Mouse (Mus musculus): ENCODE data around the gene Osbpl2. TPM values are rescaled to one million over a fixed set of nuclear protein-coding genes. Genes with fewer than 3 reads are reported as not detected.

The Osbpl2 gene
- 35.8 and 41.6 TPM in 2 replicates for polyA plus RNA-seq (2015; fragmentation: Nextera tagmentation; extraction: Ambion mirVana)

DNA sequence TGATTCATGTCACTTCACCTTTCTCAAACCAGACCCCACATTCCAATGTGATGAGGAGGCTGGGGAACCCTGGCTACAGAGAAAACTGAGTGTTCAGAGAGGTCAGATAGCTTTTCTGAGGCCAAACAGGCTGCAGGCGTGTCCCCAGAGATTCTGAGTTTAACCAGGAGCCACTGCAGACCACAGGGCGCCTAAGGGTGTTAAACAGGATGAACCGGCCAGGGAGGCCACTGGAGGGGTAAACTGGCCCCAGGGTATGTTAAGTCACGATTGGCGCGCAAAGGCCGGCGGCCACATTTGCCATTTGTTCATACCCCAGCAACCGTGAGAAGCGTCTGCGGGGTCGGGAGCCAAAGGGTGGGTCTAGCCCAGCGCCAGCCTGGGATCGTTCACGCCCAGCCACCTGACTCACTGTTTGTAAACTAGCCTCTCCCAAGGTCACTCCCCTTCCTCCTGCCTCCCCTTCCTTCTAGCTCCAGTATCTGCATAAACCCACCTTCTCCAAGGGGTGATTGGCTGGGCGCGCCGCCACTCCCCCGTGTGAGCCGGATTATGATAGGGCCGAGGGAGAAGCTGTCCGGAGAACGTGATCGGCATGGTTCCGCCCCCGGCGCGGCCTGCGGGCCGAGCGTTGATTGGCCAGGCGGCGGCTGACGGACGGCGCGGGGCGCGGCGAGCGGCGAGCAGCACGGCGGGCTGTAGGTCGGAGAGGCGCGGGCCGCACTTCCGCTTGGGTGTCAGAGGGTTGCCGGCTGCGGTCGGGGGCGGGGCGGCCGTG is at the start of gene Osbpl2:
Gene Osbpl2, plus strand, starts transcription at position 646 of the 778 bp plus-strand sequence.
- ATAC-seq (ENCODE audit: insufficient number of reproducible peaks, insufficient read depth, low FRiP score, low TSS enrichment, low read depth), result peak; percentile 98
- Histone ChIP-seq H3K4me2 (peak within 1 kb of the TSS; percentile 88), H3K27ac (peak within 1 kb of the TSS; percentile 73), H3K4me3 (peak within 1 kb of the TSS; percentile 90), H3K36me3 (peaks cover 10% of the 10 kb centered on the region), H3K9ac (peak within 1 kb of the TSS; percentile 96), H3K27me3 (peaks cover 9% of the 10 kb centered on the region), H3K9me3 (no peaks in the 10 kb centered on the region), H3K4me1 (peaks cover 30% of the 10 kb centered on the region)
- WGBS, result under 1% methylated on average over 52 of the region's 55 CpGs

GRCm38 (mm10) chr2:180069770-180070480 is 49.2 kb upstream of the Osbpl2 start:
- WGBS, result 33% methylated on average over 20 of the region's 20 CpGs
- H3K27ac ChIP-seq, result peak overlapping the region; percentile 77; the same call in 1 of the 2 replicates

DNA sequence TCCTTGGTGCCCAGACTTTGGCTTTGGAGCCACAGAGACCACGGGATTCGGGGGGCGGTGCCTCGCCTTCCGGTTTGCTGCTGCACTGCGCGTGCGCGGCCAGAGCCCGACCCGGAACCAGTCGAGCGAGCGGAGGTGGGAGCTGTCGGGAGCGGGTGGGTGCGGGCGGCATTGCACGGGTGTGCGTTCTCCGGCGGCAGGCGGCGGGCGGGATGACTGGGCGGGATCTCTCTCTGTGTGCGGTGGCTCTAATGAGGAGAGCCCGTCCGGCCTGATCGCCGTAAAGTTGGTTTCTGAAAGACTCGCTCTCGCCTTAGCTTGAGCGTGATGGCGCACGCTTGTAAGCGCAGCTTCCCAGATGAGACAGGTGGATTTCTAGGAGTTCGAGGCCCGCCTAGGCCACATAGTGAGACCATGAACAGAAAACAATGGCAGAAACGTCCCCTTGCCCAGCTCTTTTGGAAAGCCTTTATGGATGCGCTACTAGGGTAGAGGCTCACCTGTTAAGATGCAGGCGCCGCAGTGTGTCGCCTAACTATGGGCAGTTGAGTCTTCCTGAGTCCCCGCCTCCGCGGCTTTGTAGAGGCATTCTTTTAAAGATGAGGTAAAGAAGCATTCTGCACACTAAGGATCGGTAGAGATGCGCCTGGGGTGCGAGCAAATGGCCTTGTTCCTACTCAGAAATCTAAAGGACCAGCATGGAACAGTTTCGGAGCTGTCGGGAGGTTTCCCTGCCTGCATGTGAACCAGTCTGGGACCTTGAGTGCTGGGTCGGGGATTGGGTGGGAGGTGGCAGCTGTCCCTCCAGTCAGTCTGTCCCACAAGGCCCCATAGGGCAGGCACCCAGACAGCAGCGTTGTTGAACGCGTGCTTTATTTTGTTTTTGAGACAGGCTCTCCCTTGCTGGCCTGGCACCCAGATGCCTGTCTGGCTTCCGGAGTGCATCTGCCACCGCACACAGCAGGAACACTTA is 48.3 kb upstream of the Osbpl2 start, which contains the start of gene Mtg2:
Gene Mtg2, plus strand, starts transcription at position 108 of the 973 bp plus-strand sequence.
- Histone ChIP-seq H3K4me3 (peak within 1 kb of the TSS; percentile 68), H3K27ac (peak within 1 kb of the TSS; percentile 77), H3K36me3 (peaks cover 29% of the 10 kb centered on the region), H3K27me3 (no peaks in the 10 kb centered on the region), H3K4me2 (peak within 1 kb of the TSS; percentile 87), H3K9ac (peak within 1 kb of the TSS; percentile 79), H3K4me1 (peaks cover 11% of the 10 kb centered on the region), H3K9me3 (no peaks in the 10 kb centered on the region)
- ATAC-seq (ENCODE audit: insufficient number of reproducible peaks, insufficient read depth, low FRiP score, low TSS enrichment, low read depth), result peak; percentile 93
- 4% methylated on average over 58 of the region's 58 CpGs for WGBS

More at GRCm38 (mm10) chr2:180069770-180070480, 49.2 kb upstream of the Osbpl2 start:
- peaks cover 11% of the 10 kb centered on the region for H3K4me1 ChIP-seq
- no peaks in the 10 kb centered on the region for H3K9me3 ChIP-seq
- H3K4me3 ChIP-seq, result peak overlapping the region; percentile 68
- H3K27me3 ChIP-seq, result no peaks in the 10 kb centered on the region
- ATAC-seq (ENCODE audit: insufficient number of reproducible peaks, insufficient read depth, low FRiP score, low TSS enrichment, low read depth), result peak; percentile 37; the same call in 1 of the 2 replicates
- peak overlapping the region; percentile 79 for H3K9ac ChIP-seq
- H3K4me2 ChIP-seq, result peak overlapping the region; percentile 87
- peaks cover 34% of the 10 kb centered on the region for H3K36me3 ChIP-seq

- WGBS, result 74% methylated on average over 2 of the region's 2 CpGs
Measured at GRCm38 (mm10) chr2:180071671-180072070, 47.4 kb upstream of the Osbpl2 start.

GRCm38 (mm10) chr2:180072886-180073285 is 46.2 kb upstream of the Osbpl2 start:
- no peaks in the 10 kb centered on the region for H3K9me3 ChIP-seq
- H3K9ac ChIP-seq, result no peak overlapping the region
- 90% methylated on average over 7 of the region's 7 CpGs for WGBS
- no peak for ATAC-seq (ENCODE audit: insufficient number of reproducible peaks, insufficient read depth, low FRiP score, low TSS enrichment, low read depth)
- peaks cover 27% of the 10 kb centered on the region for H3K36me3 ChIP-seq
- H3K4me2 ChIP-seq, result no peak overlapping the region
- no peaks in the 10 kb centered on the region for H3K27me3 ChIP-seq
- no peak overlapping the region for H3K4me3 ChIP-seq
- no peak overlapping the region for H3K27ac ChIP-seq
- peaks cover 11% of the 10 kb centered on the region for H3K4me1 ChIP-seq

More at GRCm38 (mm10) chr2:180071671-180072070, 47.4 kb upstream of the Osbpl2 start:
- ATAC-seq (ENCODE audit: insufficient number of reproducible peaks, insufficient read depth, low FRiP score, low TSS enrichment, low read depth), result no peak
- H3K36me3 ChIP-seq, result peaks cover 29% of the 10 kb centered on the region
- H3K4me3 ChIP-seq, result no peak overlapping the region
- H3K4me2 ChIP-seq, result 0 out of 2 replicates have a peak overlapping the region, but pooled peaks have one; percentile 87
- H3K4me1 ChIP-seq, result peaks cover 11% of the 10 kb centered on the region
- no peaks in the 10 kb centered on the region for H3K27me3 ChIP-seq
- no peak overlapping the region for H3K27ac ChIP-seq
- H3K9me3 ChIP-seq, result no peaks in the 10 kb centered on the region
- no peak overlapping the region for H3K9ac ChIP-seq

- H3K27me3 ChIP-seq, result no peaks in the 10 kb centered on the region
Measured at GRCm38 (mm10) chr2:180077622-180078021, 41.5 kb upstream of the Osbpl2 start.

GRCm38 (mm10) chr2:180080680-180081079 is 38.4 kb upstream of the Osbpl2 start:
- Histone ChIP-seq H3K4me2 (no peak overlapping the region), H3K27ac (no peak overlapping the region), H3K36me3 (peaks cover 46% of the 10 kb centered on the region), H3K27me3 (no peaks in the 10 kb centered on the region), H3K4me1 (peaks cover 13% of the 10 kb centered on the region), H3K4me3 (no peak overlapping the region), H3K9ac (no peak overlapping the region), H3K9me3 (no peaks in the 10 kb centered on the region)
- ATAC-seq (ENCODE audit: insufficient number of reproducible peaks, insufficient read depth, low FRiP score, low TSS enrichment, low read depth), result no peak
- WGBS, result 78% methylated on average over 8 of the region's 8 CpGs

More at GRCm38 (mm10) chr2:180077622-180078021, 41.5 kb upstream of the Osbpl2 start:
- H3K9me3 ChIP-seq, result no peaks in the 10 kb centered on the region
- H3K4me1 ChIP-seq, result no peaks in the 10 kb centered on the region
- peaks cover 34% of the 10 kb centered on the region for H3K36me3 ChIP-seq
- H3K27ac ChIP-seq, result no peak overlapping the region
- WGBS, result 68% methylated on average over 3 of the region's 3 CpGs
- H3K9ac ChIP-seq, result no peak overlapping the region
- no peak overlapping the region for H3K4me2 ChIP-seq
- ATAC-seq (ENCODE audit: insufficient number of reproducible peaks, insufficient read depth, low FRiP score, low TSS enrichment, low read depth), result no peak
- H3K4me3 ChIP-seq, result no peak overlapping the region

DNA sequence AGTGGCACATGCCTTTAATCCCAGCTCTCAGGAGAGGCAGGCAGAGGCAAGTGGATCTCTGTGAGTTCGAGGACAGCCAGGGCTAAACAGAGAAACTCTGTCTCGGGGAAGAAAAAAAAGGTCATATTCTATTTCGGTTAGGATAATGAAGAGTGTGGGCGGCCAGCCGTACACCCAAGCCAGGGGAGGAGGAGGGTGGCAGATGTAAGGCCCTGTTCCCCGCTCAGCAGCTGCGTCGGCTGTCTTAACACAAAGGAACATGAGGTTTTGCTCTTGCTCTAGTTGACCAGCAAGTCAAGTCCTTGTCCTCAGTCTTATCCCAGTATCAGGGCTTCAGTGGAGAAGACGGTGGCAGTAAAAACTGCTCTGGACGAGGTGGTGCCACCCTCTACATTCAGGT is 36.0 kb upstream of the Osbpl2 start:
- WGBS, result 87% methylated on average over 10 of the region's 10 CpGs
- no peak overlapping the region for H3K4me3 ChIP-seq
- peaks cover 47% of the 10 kb centered on the region for H3K36me3 ChIP-seq
- H3K4me2 ChIP-seq, result no peak overlapping the region
- H3K27me3 ChIP-seq, result no peaks in the 10 kb centered on the region
- no peak for ATAC-seq (ENCODE audit: insufficient number of reproducible peaks, insufficient read depth, low FRiP score, low TSS enrichment, low read depth)
- H3K9ac ChIP-seq, result no peak overlapping the region
- H3K27ac ChIP-seq, result no peak overlapping the region
- H3K4me1 ChIP-seq, result peaks cover 13% of the 10 kb centered on the region
- no peaks in the 10 kb centered on the region for H3K9me3 ChIP-seq

- H3K4me2 ChIP-seq, result no peak overlapping the region
- WGBS, result 14% methylated on average over 3 of the region's 3 CpGs
- peaks cover 42% of the 10 kb centered on the region for H3K36me3 ChIP-seq
- H3K4me1 ChIP-seq, result peaks cover 13% of the 10 kb centered on the region
- no peak overlapping the region for H3K9ac ChIP-seq
- no peaks in the 10 kb centered on the region for H3K9me3 ChIP-seq
- no peaks in the 10 kb centered on the region for H3K27me3 ChIP-seq
- no peak for ATAC-seq (ENCODE audit: insufficient number of reproducible peaks, insufficient read depth, low FRiP score, low TSS enrichment, low read depth)
- H3K4me3 ChIP-seq, result no peak overlapping the region
- no peak overlapping the region for H3K27ac ChIP-seq
Measured at GRCm38 (mm10) chr2:180084565-180084964, 34.5 kb upstream of the Osbpl2 start.

DNA sequence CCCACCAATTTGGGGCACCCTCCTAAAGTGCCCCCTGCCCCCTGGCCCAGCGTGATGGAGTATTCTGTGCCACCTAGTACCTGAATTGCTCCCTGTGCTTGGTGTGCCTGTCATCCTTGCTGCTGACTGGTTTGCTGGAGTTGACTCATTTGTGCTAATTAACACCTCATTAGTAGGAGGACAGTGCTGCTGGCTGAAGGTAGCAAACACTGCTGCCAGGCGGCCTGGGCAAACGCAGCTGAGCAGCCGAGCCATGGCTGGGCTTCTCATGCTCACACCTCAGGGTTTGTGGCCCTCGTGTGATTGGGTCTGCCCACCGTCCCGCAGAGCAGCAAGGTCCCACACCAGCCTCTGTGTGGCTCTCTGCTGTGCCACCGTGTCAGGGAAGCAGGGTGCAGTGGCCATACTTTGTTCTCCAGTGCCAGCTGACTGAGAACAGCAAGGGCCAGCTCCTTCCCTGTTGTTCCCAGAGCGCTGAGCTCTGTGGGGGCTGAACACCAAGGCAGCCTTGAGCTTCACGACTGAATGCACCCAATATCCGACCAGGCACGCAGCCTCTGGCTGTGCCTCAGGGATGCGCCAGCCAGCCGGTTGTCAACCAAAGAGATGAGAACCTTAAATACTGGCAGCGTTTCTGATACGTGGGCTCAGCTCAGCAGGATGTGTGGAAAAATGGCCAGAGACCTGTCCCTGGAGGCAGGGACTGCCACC is 33.0 kb upstream of the Osbpl2 start:
- Histone ChIP-seq H3K27ac (no peak overlapping the region), H3K36me3 (peaks cover 42% of the 10 kb centered on the region), H3K9ac (0 out of 2 replicates have a peak overlapping the region, but pooled peaks have one; percentile 32), H3K27me3 (no peaks in the 10 kb centered on the region), H3K9me3 (no peaks in the 10 kb centered on the region), H3K4me2 (no peak overlapping the region), H3K4me1 (peaks cover 13% of the 10 kb centered on the region), H3K4me3 (no peak overlapping the region)
- 84% methylated on average over 16 of the region's 16 CpGs for WGBS
- ATAC-seq (ENCODE audit: insufficient number of reproducible peaks, insufficient read depth, low FRiP score, low TSS enrichment, low read depth), result no peak

Measured in embryonic facial prominence, embryonic 13.5 days (tissue).